Mouse (Mus musculus): Measurements from ENCODE around the gene Sh3pxd2a.

Gene Sh3pxd2a

GRCm38 (mm10) chr19:47305401-47305800 is 158.8 kb downstream of the Sh3pxd2a start:
- DNase-seq = peak; percentile 58 to 70

- DNase-seq = peak; percentile 83 to 84
These were observed 159.9 kb downstream of the Sh3pxd2a start for GRCm38 (mm10) chr19:47304170-47304745.

- no peak for DNase-seq
These were observed 161.1 kb downstream of the Sh3pxd2a start for GRCm38 (mm10) chr19:47303128-47303527.

GRCm38 (mm10) chr19:47302191-47302852 is 161.9 kb downstream of the Sh3pxd2a start:
- DNase-seq = peak; percentile 34 to 43

GRCm38 (mm10) chr19:47301303-47302190 is 162.7 kb downstream of the Sh3pxd2a start:
- DNase-seq = no peak

- no peak for DNase-seq
These were observed 166.1 kb downstream of the Sh3pxd2a start for GRCm38 (mm10) chr19:47298100-47298499.

GRCm38 (mm10) chr19:47292451-47292951 is 171.7 kb downstream of the Sh3pxd2a start:
- peak; percentile 86 to 87 for DNase-seq

GRCm38 (mm10) chr19:47291307-47292080 is 172.7 kb downstream of the Sh3pxd2a start:
- no peak for DNase-seq

- no peak for DNase-seq
These were observed 177.2 kb downstream of the Sh3pxd2a start for GRCm38 (mm10) chr19:47286886-47287450.

- no peak for DNase-seq
These were observed 178.6 kb downstream of the Sh3pxd2a start for GRCm38 (mm10) chr19:47285581-47285980.

- DNase-seq = no peak
These were observed 181.4 kb downstream of the Sh3pxd2a start for GRCm38 (mm10) chr19:47282688-47283215.

- DNase-seq = no peak
These were observed 182.1 kb downstream of the Sh3pxd2a start for GRCm38 (mm10) chr19:47282050-47282454.

GRCm38 (mm10) chr19:47280894-47281293 is 183.3 kb downstream of the Sh3pxd2a start:
- DNase-seq = no peak

- DNase-seq = peak; percentile 95 to 97
These were observed 184.2 kb downstream of the Sh3pxd2a start for GRCm38 (mm10) chr19:47279788-47280532.

GRCm38 (mm10) chr19:47279372-47279771 is 184.8 kb downstream of the Sh3pxd2a start:
- DNase-seq = no peak

- no peak for DNase-seq
These were observed 187.5 kb downstream of the Sh3pxd2a start for GRCm38 (mm10) chr19:47276730-47277129.

GRCm38 (mm10) chr19:47270520-47270919 is 193.7 kb downstream of the Sh3pxd2a start:
- no peak for DNase-seq

- no peak for DNase-seq
These were observed 194.5 kb downstream of the Sh3pxd2a start for GRCm38 (mm10) chr19:47269729-47270128.

- DNase-seq = peak; percentile 61 to 70
These were observed 197.1 kb downstream of the Sh3pxd2a start for GRCm38 (mm10) chr19:47267066-47267465.

- peak; percentile 63 to 64 for DNase-seq
These were observed 198.0 kb downstream of the Sh3pxd2a start for GRCm38 (mm10) chr19:47266070-47266801.

Measured in cerebellum, postnatal 25 days (tissue).